Mouse (Mus musculus): ENCODE data around the gene Stpg4.

Gene Stpg4

GRCm38 (mm10) chr17:87378354-87379159 lies 49.0 kb downstream of the Stpg4 start:
- in situ Hi-C loops (cut with MboI, MseI) = no loop called here

GRCm38 (mm10) chr17:87377536-87377935 lies 50.0 kb downstream of the Stpg4 start:
- in situ Hi-C loops (cut with MboI, MseI) = no loop called here

GRCm38 (mm10) chr17:87376831-87377471 lies 50.6 kb downstream of the Stpg4 start:
- in situ Hi-C loops (cut with MboI, MseI) = no loop called here

- in situ Hi-C loops (cut with MboI, MseI) = no loop called here
These were observed 51.5 kb downstream of the Stpg4 start for GRCm38 (mm10) chr17:87375941-87376511.

- in situ Hi-C loops (cut with MboI, MseI) = no loop called here
These were observed 54.2 kb downstream of the Stpg4 start for GRCm38 (mm10) chr17:87373327-87373726.

- in situ Hi-C loops (cut with MboI, MseI) = no loop called here
These were observed 55.4 kb downstream of the Stpg4 start for GRCm38 (mm10) chr17:87372189-87372588.

- in situ Hi-C loops (cut with MboI, MseI) = no loop called here
These were observed 58.2 kb downstream of the Stpg4 start for GRCm38 (mm10) chr17:87369270-87369759.

GRCm38 (mm10) chr17:87368481-87368880 lies 59.1 kb downstream of the Stpg4 start:
- in situ Hi-C loops (cut with MboI, MseI) = no loop called here

- in situ Hi-C loops (cut with MboI, MseI) = no loop called here
These were observed 59.9 kb downstream of the Stpg4 start for GRCm38 (mm10) chr17:87367640-87368039.

GRCm38 (mm10) chr17:87367228-87367627 lies 60.3 kb downstream of the Stpg4 start:
- in situ Hi-C loops (cut with MboI, MseI) = no loop called here

- in situ Hi-C loops (cut with MboI, MseI) = no loop called here
These were observed 61.0 kb downstream of the Stpg4 start for GRCm38 (mm10) chr17:87366520-87366919.

- in situ Hi-C loops (cut with MboI, MseI) = no loop called here
These were observed 62.3 kb downstream of the Stpg4 start for GRCm38 (mm10) chr17:87365268-87365667.

- in situ Hi-C loops (cut with MboI, MseI) = no loop called here
These were observed 63.4 kb downstream of the Stpg4 start for GRCm38 (mm10) chr17:87364108-87364507.

GRCm38 (mm10) chr17:87361132-87361531 lies 66.4 kb downstream of the Stpg4 start:
- in situ Hi-C loops (cut with MboI, MseI) = no loop called here

GRCm38 (mm10) chr17:87357506-87357905 lies 70.0 kb downstream of the Stpg4 start:
- in situ Hi-C loops (cut with MboI, MseI) = no loop called here

GRCm38 (mm10) chr17:87356261-87356660 lies 71.3 kb downstream of the Stpg4 start:
- in situ Hi-C loops (cut with MboI, MseI) = no loop called here

- in situ Hi-C loops (cut with MboI, MseI) = no loop called here
These were observed 72.1 kb downstream of the Stpg4 start for GRCm38 (mm10) chr17:87355456-87355855.

- in situ Hi-C loops (cut with MboI, MseI) = no loop called here
These were observed 73.7 kb downstream of the Stpg4 start for GRCm38 (mm10) chr17:87353745-87354320.

- in situ Hi-C loops (cut with MboI, MseI) = no loop called here
These were observed 74.7 kb downstream of the Stpg4 start for GRCm38 (mm10) chr17:87352898-87353225.

GRCm38 (mm10) chr17:87352106-87352897 lies 75.2 kb downstream of the Stpg4 start:
- in situ Hi-C loops (cut with MboI, MseI) = no loop called here

- in situ Hi-C loops (cut with MboI, MseI) = no loop called here
These were observed 76.1 kb downstream of the Stpg4 start for GRCm38 (mm10) chr17:87351241-87352105.
